Mouse (Mus musculus): Measurements from ENCODE around the gene Myh9.

DNA sequence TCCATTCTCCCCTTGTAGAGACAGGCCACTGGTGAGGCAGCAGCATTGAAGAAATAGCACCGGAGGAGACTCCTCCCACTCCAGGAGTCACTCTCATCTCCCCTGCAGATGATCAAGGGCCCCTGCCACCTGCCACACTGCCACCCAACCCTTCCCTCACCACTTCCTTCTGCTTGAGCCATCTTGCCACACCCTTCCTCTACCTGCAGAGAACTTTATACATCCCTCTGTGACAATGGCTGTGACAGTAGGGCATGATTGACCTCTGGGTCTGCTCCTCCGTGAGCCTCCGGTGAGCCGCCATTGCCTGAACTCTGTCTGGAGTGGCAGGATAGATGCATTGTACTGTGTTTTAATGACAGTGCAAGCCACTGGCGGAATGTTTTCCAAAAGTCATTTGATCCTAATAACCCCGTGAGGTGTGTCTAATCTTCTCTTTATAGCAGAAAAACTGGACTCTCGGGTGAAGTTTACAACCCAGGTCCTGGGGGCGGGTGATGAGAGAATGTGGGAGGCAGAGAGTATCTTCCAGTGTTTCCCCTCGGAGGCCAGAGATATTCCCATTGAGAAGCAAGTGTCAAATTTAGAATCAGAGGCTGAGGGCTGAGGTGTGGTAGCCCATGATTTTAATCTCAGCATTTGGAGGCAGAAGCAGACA, 7.7 kb upstream of the Myh9 start:
- no peak for TF ChIP-seq CTCF (IDR thresholded peaks at IDR 0.05)
- no peak for TF ChIP-seq EP300 (IDR thresholded peaks at IDR 0.05)

Data from lung, postnatal 0 days (tissue).